Mouse (Mus musculus) adrenal gland, postnatal 14 days (tissue): ENCODE measurements around the gene Baz1b. TPM values are rescaled to one million over a fixed set of nuclear protein-coding genes. Genes with fewer than 3 reads are reported as not detected.

Experiments used
- DNase-seq: peaks from one replicate; pipeline ENCODE4 v3.0.0; 2021; ENCODE audit warnings: mixed read lengths
- total RNA-seq: library from RNA; stranded (reverse); gene quantifications from 2 replicates; pipeline ENCODE4 v1.2.3, GENCODE M21; 2021

The Baz1b gene
- total RNA-seq, 1 experiment from 2014 or later, result 87.4 TPM

- peak; percentile 68 for DNase-seq
Observed at GRCm38 (mm10) chr5:135233166-135233920, 46.3 kb downstream of the Baz1b start.

GRCm38 (mm10) chr5:135236571-135236970 is 49.5 kb downstream of the Baz1b start:
- peak; percentile 80 for DNase-seq

- DNase-seq, result no peak
Observed at GRCm38 (mm10) chr5:135238832-135239231, 51.8 kb downstream of the Baz1b start.

- DNase-seq, result no peak
Observed at GRCm38 (mm10) chr5:135241474-135241873, 54.4 kb downstream of the Baz1b start.

GRCm38 (mm10) chr5:135242136-135242535 is 55.1 kb downstream of the Baz1b start:
- no peak for DNase-seq

GRCm38 (mm10) chr5:135242608-135243007 is 55.5 kb downstream of the Baz1b start:
- no peak for DNase-seq

GRCm38 (mm10) chr5:135243166-135243565 is 56.1 kb downstream of the Baz1b start:
- DNase-seq, result no peak

- DNase-seq, result no peak
Observed at GRCm38 (mm10) chr5:135246531-135246930, 59.5 kb downstream of the Baz1b start.

- DNase-seq, result no peak
Observed at GRCm38 (mm10) chr5:135247337-135247736, 60.3 kb downstream of the Baz1b start.

- DNase-seq, result peak; percentile 72
Observed at GRCm38 (mm10) chr5:135248956-135249676, 62.1 kb downstream of the Baz1b start.

GRCm38 (mm10) chr5:135250186-135251078 is 63.4 kb downstream of the Baz1b start:
- DNase-seq, result peak; percentile 40

- peak; percentile 94 for DNase-seq
Observed at GRCm38 (mm10) chr5:135251079-135251454, 64.0 kb downstream of the Baz1b start, which contains the start of gene Fzd9. Fzd9 (minus strand) TSS chr5:135251230.

GRCm38 (mm10) chr5:135253741-135254401 is 66.8 kb downstream of the Baz1b start:
- no peak for DNase-seq

GRCm38 (mm10) chr5:135256166-135256565 is 69.1 kb downstream of the Baz1b start:
- no peak for DNase-seq

GRCm38 (mm10) chr5:135257559-135257958 is 70.5 kb downstream of the Baz1b start:
- no peak for DNase-seq

- DNase-seq, result no peak
Observed at GRCm38 (mm10) chr5:135258280-135259150, 71.5 kb downstream of the Baz1b start.

- peak; percentile 73 for DNase-seq
Observed at GRCm38 (mm10) chr5:135263866-135264503, 76.9 kb downstream of the Baz1b start.

- DNase-seq, result peak; percentile 38
Observed at GRCm38 (mm10) chr5:135264548-135264947, 77.5 kb downstream of the Baz1b start.

GRCm38 (mm10) chr5:135269451-135269850 is 82.4 kb downstream of the Baz1b start:
- DNase-seq, result peak; percentile 67

GRCm38 (mm10) chr5:135270361-135270760 is 83.3 kb downstream of the Baz1b start:
- DNase-seq, result no peak
